Mouse (Mus musculus) myocyte (in vitro differentiated cells): ENCODE measurements around the gene Trim29.

Experiments
- CEBPB ChIP-seq: IDR thresholded peaks from 2 replicates; pipeline ENCODE4 v1.6.1; 2011; ENCODE audit warnings: mild to moderate bottlenecking, moderate library complexity; ENCODE audit not compliant: poor library complexity, insufficient read depth, severe bottlenecking
- E2F4 ChIP-seq: IDR thresholded peaks from one replicate; pipeline ENCODE4 v1.6.1; 2011; ENCODE audit warnings: mild to moderate bottlenecking, control low read depth, moderate library complexity; ENCODE audit not compliant: insufficient read depth
- MAX ChIP-seq: IDR thresholded peaks from one replicate; pipeline ENCODE4 v1.6.1; 2011; ENCODE audit warnings: low read depth, mild to moderate bottlenecking, control low read depth
- MYOG ChIP-seq, 3 experiments: IDR thresholded peaks; one replicate each; pipeline ENCODE4 v1.6.1; 2011; ENCODE audit warnings: control low read depth in 2 of 3, low read depth in 2 of 3, mild to moderate bottlenecking in 2 of 3; ENCODE audit not compliant: insufficient read length in 2 of 3, control insufficient read depth in 1 of 3, insufficient read depth in 1 of 3
- POLR2A ChIP-seq: IDR thresholded peaks from one replicate; pipeline ENCODE4 v1.6.1; 2011; ENCODE audit warnings: low read depth, mild to moderate bottlenecking, control low read depth, moderate library complexity; ENCODE audit not compliant: insufficient read length
- POLR2AphosphoS2 ChIP-seq: IDR thresholded peaks from one replicate; pipeline ENCODE4 v1.6.1; 2011; ENCODE audit warnings: low read depth, control low read depth; ENCODE audit not compliant: insufficient read length
- TCF12 ChIP-seq: IDR thresholded peaks from one replicate; pipeline ENCODE4 v1.6.1; 2011; ENCODE audit warnings: mild to moderate bottlenecking, control low read depth; ENCODE audit not compliant: poor library complexity, insufficient read depth, severe bottlenecking
- USF1 ChIP-seq: IDR thresholded peaks from one replicate; pipeline ENCODE4 v1.6.1; 2011; ENCODE audit warnings: low read depth, mild to moderate bottlenecking, control low read depth, moderate library complexity

GRCm38 (mm10) chr9:43262811-43263550 is 47.7 kb upstream of the Trim29 start:
- TF ChIP-seq USF1 (no peak), MYOG (IDR thresholded peaks at IDR 0.05; ENCODE audit: control insufficient read depth in 1 of 3, insufficient read depth in 1 of 3, insufficient read length in 2 of 3, low read depth in 2 of 3) (no peak), CEBPB (no peak), E2F4 (no peak), MAX (no peak), POLR2A (no peak), POLR2AphosphoS2 (no peak), TCF12 (no peak)
